Mouse (Mus musculus): ENCODE data around the gene Ppdpf. TPM values are rescaled to one million over a fixed set of nuclear protein-coding genes. Genes with fewer than 3 reads are reported as not detected.
"Not testable (repeated sequence)": the region's sequence is repeated elsewhere in the genome, so short reads cannot be mapped to it uniquely, and the experiment has no call there.

Ppdpf gene
- polyA plus RNA-seq, 1 experiment from 2014 or later: 287 TPM

DNA sequence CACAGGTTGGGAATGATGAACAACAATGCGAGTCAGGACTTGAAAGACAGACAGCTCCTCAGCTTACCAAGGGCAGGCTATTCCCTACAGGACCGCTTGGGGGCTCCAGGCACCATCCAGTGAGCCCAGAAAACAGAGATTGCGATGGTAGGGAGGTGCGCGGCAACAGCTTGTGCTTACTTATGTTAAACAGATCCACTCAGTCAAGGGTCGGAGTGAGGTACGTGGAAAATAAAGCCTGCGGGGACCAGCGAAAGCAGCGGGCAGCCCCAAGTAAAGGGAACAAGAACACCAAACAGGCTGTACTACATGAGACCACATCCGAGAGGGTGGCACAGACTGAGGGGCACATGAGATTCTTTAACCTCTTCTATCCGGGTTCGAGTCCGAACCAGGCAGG lies 412 bp upstream of the Ppdpf start:
- Histone ChIP-seq H3K27me3 (replicated peaks; ENCODE audit: control insufficient read depth, insufficient read depth, low read length) (no peaks in the 10 kb centered on the region), H3K27ac (ENCODE audit: low read length) (peak overlapping the region; percentile 94), H3K9ac (ENCODE audit: low read depth, low read length) (peak overlapping the region; percentile 90), H3K4me1 (ENCODE audit: control insufficient read depth, insufficient read depth, low read length) (peaks cover 11% of the 10 kb centered on the region), H3K36me3 (ENCODE audit: control insufficient read depth, insufficient read depth, low read length) (no peaks in the 10 kb centered on the region), H3K4me3 (ENCODE audit: low read length) (peak overlapping the region; percentile 73), H3K9me3 (ENCODE audit: control insufficient read depth, low read length) (no peaks in the 10 kb centered on the region), H3K4me2 (ENCODE audit: low read depth, low read length) (peak overlapping the region; percentile 95)
- under 1% methylated on average over 14 of the region's 14 CpGs for WGBS
- peak; percentile 85 for ATAC-seq

- 52% methylated on average over 2 of the region's 2 CpGs for WGBS
- Histone ChIP-seq H3K4me1 (ENCODE audit: control insufficient read depth, insufficient read depth, low read length) (peaks cover 11% of the 10 kb centered on the region), H3K4me2 (ENCODE audit: low read depth, low read length) (peak overlapping the region; percentile 95), H3K36me3 (ENCODE audit: control insufficient read depth, insufficient read depth, low read length) (no peaks in the 10 kb centered on the region), H3K27ac (ENCODE audit: low read length) (peak overlapping the region; percentile 38), H3K27me3 (replicated peaks; ENCODE audit: control insufficient read depth, insufficient read depth, low read length) (no peaks in the 10 kb centered on the region), H3K9ac (ENCODE audit: low read depth, low read length) (peak overlapping the region; percentile 26), H3K9me3 (ENCODE audit: control insufficient read depth, low read length) (no peaks in the 10 kb centered on the region), H3K4me3 (ENCODE audit: low read length) (peak overlapping the region; percentile 4; the same call in 1 of the 2 replicates)
- ATAC-seq: 0 out of 2 replicates have a peak, but pooled peaks have one; percentile 7
Measured at GRCm38 (mm10) chr2:181188681-181189080, 1.6 kb downstream of the Ppdpf start.

DNA sequence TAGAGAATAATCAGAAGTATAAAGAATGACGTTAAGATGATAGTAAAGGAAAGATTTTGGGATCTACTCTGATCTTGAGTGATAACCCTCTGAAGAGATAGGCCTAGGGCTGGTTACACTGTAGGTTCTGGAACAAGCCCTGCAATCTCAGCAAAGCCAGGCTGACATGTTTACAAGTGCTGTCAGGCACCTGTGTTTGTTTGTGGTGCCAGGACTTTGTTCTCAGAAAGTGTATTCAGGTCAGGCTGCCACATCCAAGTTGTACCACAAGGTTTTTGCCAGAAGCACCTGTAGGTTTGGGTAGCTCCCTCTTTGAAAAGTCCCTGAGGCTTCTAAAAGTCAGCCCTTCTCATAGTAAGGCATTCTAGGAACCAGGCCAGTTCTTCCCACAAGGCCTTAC lies 2.3 kb downstream of the Ppdpf start:
- H3K4me1 ChIP-seq (ENCODE audit: control insufficient read depth, insufficient read depth, low read length): peaks cover 11% of the 10 kb centered on the region
- no peak overlapping the region for H3K4me3 ChIP-seq (ENCODE audit: low read length)
- no peaks in the 10 kb centered on the region for H3K36me3 ChIP-seq (ENCODE audit: control insufficient read depth, insufficient read depth, low read length)
- H3K4me2 ChIP-seq (ENCODE audit: low read depth, low read length): no peak overlapping the region; the same call in 1 of the 2 replicates
- H3K9me3 ChIP-seq (ENCODE audit: control insufficient read depth, low read length): no peaks in the 10 kb centered on the region
- no peak for ATAC-seq
- H3K27me3 ChIP-seq (replicated peaks; ENCODE audit: control insufficient read depth, insufficient read depth, low read length): no peaks in the 10 kb centered on the region
- no peak overlapping the region for H3K9ac ChIP-seq (ENCODE audit: low read depth, low read length)
- no peak overlapping the region for H3K27ac ChIP-seq (ENCODE audit: low read length)
- WGBS: 85% methylated on average over 1 of the region's 1 CpGs

DNA sequence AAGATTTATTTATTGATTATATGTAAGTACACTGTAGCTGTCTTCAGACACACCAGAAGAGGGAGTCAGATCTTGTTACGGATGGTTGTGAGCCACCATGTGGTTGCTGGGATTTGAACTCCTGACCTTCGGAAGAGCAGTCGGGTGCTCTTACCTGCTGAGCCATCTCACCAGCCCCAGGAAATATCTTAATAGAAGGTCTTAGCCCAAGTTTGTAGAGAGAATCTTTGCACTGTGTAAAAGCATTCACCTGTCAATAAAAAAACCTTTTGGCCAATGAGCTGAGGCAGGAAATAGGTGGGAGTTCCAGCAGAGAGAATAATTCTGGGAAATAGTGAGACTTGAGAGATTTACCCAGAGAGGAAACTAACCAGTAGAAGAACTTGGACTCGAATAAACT lies 4.3 kb downstream of the Ppdpf start:
- H3K9ac ChIP-seq (ENCODE audit: low read depth, low read length); H3K27ac ChIP-seq (ENCODE audit: low read length); H3K27me3 ChIP-seq (replicated peaks; ENCODE audit: control insufficient read depth, insufficient read depth, low read length); H3K4me2 ChIP-seq (ENCODE audit: low read depth, low read length); H3K9me3 ChIP-seq (ENCODE audit: control insufficient read depth, low read length); H3K4me3 ChIP-seq (ENCODE audit: low read length); H3K36me3 ChIP-seq (ENCODE audit: control insufficient read depth, insufficient read depth, low read length); ATAC-seq: not testable (repeated sequence)
- H3K4me1 ChIP-seq (ENCODE audit: control insufficient read depth, insufficient read depth, low read length): peaks cover 11% of the 10 kb centered on the region
- 84% methylated on average over 3 of the region's 4 CpGs for WGBS

GRCm38 (mm10) chr2:181191936-181192335 lies 4.9 kb downstream of the Ppdpf start:
- H3K9me3 ChIP-seq (ENCODE audit: control insufficient read depth, low read length): no peaks in the 10 kb centered on the region
- no peak for ATAC-seq
- H3K4me3 ChIP-seq (ENCODE audit: low read length): no peak overlapping the region
- peaks cover 13% of the 10 kb centered on the region for H3K4me1 ChIP-seq (ENCODE audit: control insufficient read depth, insufficient read depth, low read length)
- WGBS: 65% methylated on average over 4 of the region's 4 CpGs
- no peak overlapping the region for H3K4me2 ChIP-seq (ENCODE audit: low read depth, low read length)
- H3K27me3 ChIP-seq (replicated peaks; ENCODE audit: control insufficient read depth, insufficient read depth, low read length): no peaks in the 10 kb centered on the region
- no peak overlapping the region for H3K27ac ChIP-seq (ENCODE audit: low read length)
- H3K9ac ChIP-seq (ENCODE audit: low read depth, low read length): no peak overlapping the region
- no peaks in the 10 kb centered on the region for H3K36me3 ChIP-seq (ENCODE audit: control insufficient read depth, insufficient read depth, low read length)

GRCm38 (mm10) chr2:181193044-181193443 lies 6.0 kb downstream of the Ppdpf start:
- H3K9ac ChIP-seq (ENCODE audit: low read depth, low read length): no peak overlapping the region
- ATAC-seq: no peak
- 71% methylated on average over 3 of the region's 3 CpGs for WGBS
- peaks cover 13% of the 10 kb centered on the region for H3K4me1 ChIP-seq (ENCODE audit: control insufficient read depth, insufficient read depth, low read length)
- no peaks in the 10 kb centered on the region for H3K36me3 ChIP-seq (ENCODE audit: control insufficient read depth, insufficient read depth, low read length)
- no peak overlapping the region for H3K4me3 ChIP-seq (ENCODE audit: low read length)
- H3K4me2 ChIP-seq (ENCODE audit: low read depth, low read length): no peak overlapping the region
- H3K27ac ChIP-seq (ENCODE audit: low read length): no peak overlapping the region
- no peaks in the 10 kb centered on the region for H3K27me3 ChIP-seq (replicated peaks; ENCODE audit: control insufficient read depth, insufficient read depth, low read length)
- no peaks in the 10 kb centered on the region for H3K9me3 ChIP-seq (ENCODE audit: control insufficient read depth, low read length)

- WGBS: 62% methylated on average over 4 of the region's 4 CpGs
- Histone ChIP-seq H3K4me3 (ENCODE audit: low read length) (no peak overlapping the region), H3K27me3 (replicated peaks; ENCODE audit: control insufficient read depth, insufficient read depth, low read length) (no peaks in the 10 kb centered on the region), H3K27ac (ENCODE audit: low read length) (no peak overlapping the region), H3K4me1 (ENCODE audit: control insufficient read depth, insufficient read depth, low read length) (0 out of 2 replicates have a peak, but pooled peaks cover 2% of the 10 kb centered on the region), H3K4me2 (ENCODE audit: low read depth, low read length) (no peak overlapping the region), H3K9ac (ENCODE audit: low read depth, low read length) (no peak overlapping the region), H3K36me3 (ENCODE audit: control insufficient read depth, insufficient read depth, low read length) (no peaks in the 10 kb centered on the region), H3K9me3 (ENCODE audit: control insufficient read depth, low read length) (no peaks in the 10 kb centered on the region)
- ATAC-seq: peak; percentile 76
Measured at GRCm38 (mm10) chr2:181196628-181197300, 9.7 kb downstream of the Ppdpf start.

- Histone ChIP-seq H3K27ac (ENCODE audit: low read length) (no peak overlapping the region), H3K4me3 (ENCODE audit: low read length) (no peak overlapping the region), H3K4me2 (ENCODE audit: low read depth, low read length) (no peak overlapping the region), H3K27me3 (replicated peaks; ENCODE audit: control insufficient read depth, insufficient read depth, low read length) (no peaks in the 10 kb centered on the region), H3K36me3 (ENCODE audit: control insufficient read depth, insufficient read depth, low read length) (no peaks in the 10 kb centered on the region), H3K9ac (ENCODE audit: low read depth, low read length) (no peak overlapping the region), H3K9me3 (ENCODE audit: control insufficient read depth, low read length) (no peaks in the 10 kb centered on the region), H3K4me1 (ENCODE audit: control insufficient read depth, insufficient read depth, low read length) (peaks cover 7% of the 10 kb centered on the region)
- 74% methylated on average over 3 of the region's 3 CpGs for WGBS
- no peak for ATAC-seq
Measured at GRCm38 (mm10) chr2:181201606-181202005, 14.6 kb downstream of the Ppdpf start.

GRCm38 (mm10) chr2:181202422-181202821 lies 15.4 kb downstream of the Ppdpf start, which contains the start of gene Ptk6:
Gene Ptk6, minus strand, starts transcription at chr2:181202789.
- no peak within 1 kb of the TSS for H3K27ac ChIP-seq (ENCODE audit: low read length)
- no peaks in the 10 kb centered on the region for H3K36me3 ChIP-seq (ENCODE audit: control insufficient read depth, insufficient read depth, low read length)
- no peaks in the 10 kb centered on the region for H3K9me3 ChIP-seq (ENCODE audit: control insufficient read depth, low read length)
- H3K9ac ChIP-seq (ENCODE audit: low read depth, low read length): no peak within 1 kb of the TSS
- H3K4me3 ChIP-seq (ENCODE audit: low read length): no peak within 1 kb of the TSS
- peak; percentile 63 for ATAC-seq
- 73% methylated on average over 3 of the region's 3 CpGs for WGBS
- no peaks in the 10 kb centered on the region for H3K27me3 ChIP-seq (replicated peaks; ENCODE audit: control insufficient read depth, insufficient read depth, low read length)
- H3K4me2 ChIP-seq (ENCODE audit: low read depth, low read length): no peak within 1 kb of the TSS; the same call in 1 of the 2 replicates
- peaks cover 7% of the 10 kb centered on the region for H3K4me1 ChIP-seq (ENCODE audit: control insufficient read depth, insufficient read depth, low read length)

GRCm38 (mm10) chr2:181202886-181203285 lies 15.8 kb downstream of the Ppdpf start:
- H3K36me3 ChIP-seq (ENCODE audit: control insufficient read depth, insufficient read depth, low read length): no peaks in the 10 kb centered on the region
- peak; percentile 80 for ATAC-seq
- H3K9ac ChIP-seq (ENCODE audit: low read depth, low read length): no peak overlapping the region
- H3K9me3 ChIP-seq (ENCODE audit: control insufficient read depth, low read length): no peaks in the 10 kb centered on the region
- H3K4me3 ChIP-seq (ENCODE audit: low read length): no peak overlapping the region
- H3K4me1 ChIP-seq (ENCODE audit: control insufficient read depth, insufficient read depth, low read length): peaks cover 7% of the 10 kb centered on the region
- WGBS: 61% methylated on average over 6 of the region's 6 CpGs
- H3K4me2 ChIP-seq (ENCODE audit: low read depth, low read length): no peak overlapping the region
- H3K27ac ChIP-seq (ENCODE audit: low read length): no peak overlapping the region
- no peaks in the 10 kb centered on the region for H3K27me3 ChIP-seq (replicated peaks; ENCODE audit: control insufficient read depth, insufficient read depth, low read length)
